Mouse (Mus musculus): ENCODE results near the gene Gimd1. TPM values are rescaled to one million over a fixed set of nuclear protein-coding genes. Genes with fewer than 3 reads are reported as not detected.

The Gimd1 gene
- polyA plus RNA-seq, 1 experiment = 56.1 TPM

DNA sequence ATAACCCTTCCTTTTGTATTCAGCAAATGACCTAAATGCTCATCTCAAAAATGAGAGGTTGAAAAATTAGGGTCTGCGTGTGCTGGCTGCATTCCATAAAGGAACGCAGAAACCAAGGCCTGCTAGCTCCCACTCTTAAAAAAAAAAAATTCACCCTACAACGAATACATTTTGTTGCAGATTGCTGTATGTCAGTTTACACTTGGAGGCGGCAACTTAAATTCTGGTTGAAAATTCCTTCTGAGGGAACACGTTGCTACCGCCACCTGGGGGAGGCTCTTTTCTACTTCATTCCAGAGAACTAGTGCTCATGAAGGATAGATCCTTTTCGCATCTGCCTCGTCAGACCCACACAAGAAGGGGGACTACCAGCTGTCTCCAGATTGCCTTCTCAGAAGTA lies 879 bp upstream of the Gimd1 start:
- Histone ChIP-seq H3K36me3 (ENCODE audit: control insufficient read depth, insufficient read depth, low read length) (0 out of 2 replicates have a peak, but pooled peaks cover 3% of the 10 kb centered on the region), H3K4me1 (ENCODE audit: control insufficient read depth, insufficient read depth, insufficient read length, low read length) (no peaks in the 10 kb centered on the region), H3K27me3 (ENCODE audit: control insufficient read depth, insufficient read depth, low read length) (no peaks in the 10 kb centered on the region), H3K4me3 (ENCODE audit: low read depth, low read length) (no peak overlapping the region), H3K27ac (ENCODE audit: insufficient read depth, low read depth, low read length) (peak overlapping the region; percentile 7; the same call in 1 of the 2 replicates)
- TF ChIP-seq POLR2A (IDR thresholded peaks at IDR 0.05; ENCODE audit: low read depth, low read length) (no peak), CTCF (IDR thresholded peaks at IDR 0.05; ENCODE audit: extremely low read depth, insufficient read length, insufficient replicate concordance, low read depth, low read length) (no peak)
- WGBS = 26% methylated on average over 8 of the region's 8 CpGs

DNA sequence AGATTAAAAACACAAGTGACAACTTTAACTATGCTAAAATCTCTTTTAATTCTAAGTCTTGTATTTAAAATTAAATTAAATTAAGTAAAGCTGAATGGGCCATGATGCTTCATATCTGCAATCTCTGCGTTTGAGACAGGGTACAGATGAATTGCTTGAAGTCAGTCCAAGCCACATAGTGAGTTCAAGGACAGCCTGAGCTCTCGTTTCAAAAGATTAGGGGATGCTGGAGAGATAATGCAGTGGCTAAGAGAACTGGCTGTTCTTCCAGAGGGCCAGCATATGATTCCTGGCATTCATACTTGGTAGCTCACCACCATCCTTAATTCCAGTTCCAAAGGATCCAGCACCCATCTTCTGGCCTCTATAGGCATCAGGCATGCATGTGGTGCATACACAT lies 3.6 kb downstream of the Gimd1 start:
- no peaks in the 10 kb centered on the region for H3K27me3 ChIP-seq (ENCODE audit: control insufficient read depth, insufficient read depth, low read length)
- TF ChIP-seq CTCF (IDR thresholded peaks at IDR 0.05; ENCODE audit: extremely low read depth, insufficient read length, insufficient replicate concordance, low read depth, low read length) = no peak
- no peak for TF ChIP-seq POLR2A (IDR thresholded peaks at IDR 0.05; ENCODE audit: low read depth, low read length)
- H3K27ac ChIP-seq (ENCODE audit: insufficient read depth, low read depth, low read length) = no peak overlapping the region
- H3K4me3 ChIP-seq (ENCODE audit: low read depth, low read length) = no peak overlapping the region
- H3K36me3 ChIP-seq (ENCODE audit: control insufficient read depth, insufficient read depth, low read length) = peaks cover 6% of the 10 kb centered on the region; the same call in 1 of the 2 replicates
- peaks cover 4% of the 10 kb centered on the region; the same call in 1 of the 2 replicates for H3K4me1 ChIP-seq (ENCODE audit: control insufficient read depth, insufficient read depth, insufficient read length, low read length)
- WGBS = 31% methylated on average over 2 of the region's 2 CpGs

DNA sequence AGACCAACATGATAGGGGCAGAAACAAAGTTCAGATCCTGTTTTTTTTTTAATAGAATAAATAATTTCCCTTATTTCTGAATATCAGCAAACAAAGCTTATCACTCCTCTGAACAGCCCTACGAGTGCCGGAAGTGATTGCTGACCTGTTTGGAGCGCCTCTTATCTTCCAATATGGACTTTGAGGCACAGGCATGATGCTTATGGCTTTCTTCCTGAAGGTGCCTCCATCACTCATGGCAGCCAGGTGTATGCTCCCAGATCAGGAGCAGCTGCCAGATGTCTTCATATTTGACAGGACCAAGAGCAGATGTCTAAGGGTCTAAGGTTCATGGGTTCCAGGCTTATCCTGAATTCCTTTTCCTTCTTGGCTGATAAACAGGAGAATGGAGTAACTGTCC lies 7.5 kb downstream of the Gimd1 start:
- Histone ChIP-seq H3K27me3 (ENCODE audit: control insufficient read depth, insufficient read depth, low read length) (no peaks in the 10 kb centered on the region), H3K27ac (ENCODE audit: insufficient read depth, low read depth, low read length) (no peak overlapping the region), H3K4me3 (ENCODE audit: low read depth, low read length) (no peak overlapping the region), H3K36me3 (ENCODE audit: control insufficient read depth, insufficient read depth, low read length) (peaks cover 16% of the 10 kb centered on the region), H3K4me1 (ENCODE audit: control insufficient read depth, insufficient read depth, insufficient read length, low read length) (peaks cover 4% of the 10 kb centered on the region; the same call in 1 of the 2 replicates)
- TF ChIP-seq POLR2A (IDR thresholded peaks at IDR 0.05; ENCODE audit: low read depth, low read length) (no peak), CTCF (IDR thresholded peaks at IDR 0.05; ENCODE audit: extremely low read depth, insufficient read length, insufficient replicate concordance, low read depth, low read length) (no peak)
- WGBS = 29% methylated on average over 3 of the region's 3 CpGs

DNA sequence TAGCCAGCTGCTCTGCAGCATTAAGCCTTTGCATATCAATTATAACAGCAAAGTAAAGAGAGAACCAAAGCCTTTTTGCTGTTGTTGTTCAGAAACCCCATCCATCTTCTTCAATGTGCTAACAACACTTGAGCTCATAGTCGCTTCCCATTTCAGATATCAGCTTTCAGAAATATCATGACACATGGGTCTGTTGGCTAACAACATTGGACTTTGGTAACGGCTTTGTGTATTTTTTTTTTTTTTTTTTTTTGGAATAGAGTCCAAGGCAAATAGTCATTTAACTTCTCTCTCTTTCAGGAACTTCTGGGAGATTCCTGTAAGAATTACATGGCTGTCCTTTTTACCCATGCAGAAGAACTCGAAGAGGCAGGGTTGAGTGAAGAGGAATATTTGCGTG lies 14.5 kb downstream of the Gimd1 start:
- H3K27ac ChIP-seq (ENCODE audit: insufficient read depth, low read depth, low read length) = no peak overlapping the region
- no peaks in the 10 kb centered on the region for H3K27me3 ChIP-seq (ENCODE audit: control insufficient read depth, insufficient read depth, low read length)
- 0 out of 2 replicates have a peak, but pooled peaks cover 2% of the 10 kb centered on the region for H3K4me1 ChIP-seq (ENCODE audit: control insufficient read depth, insufficient read depth, insufficient read length, low read length)
- no peak overlapping the region for H3K4me3 ChIP-seq (ENCODE audit: low read depth, low read length)
- H3K36me3 ChIP-seq (ENCODE audit: control insufficient read depth, insufficient read depth, low read length) = peaks cover 16% of the 10 kb centered on the region
- TF ChIP-seq POLR2A (IDR thresholded peaks at IDR 0.05; ENCODE audit: low read depth, low read length) (no peak), CTCF (IDR thresholded peaks at IDR 0.05; ENCODE audit: extremely low read depth, insufficient read length, insufficient replicate concordance, low read depth, low read length) (no peak)
- WGBS = 39% methylated on average over 4 of the region's 4 CpGs

GRCm38 (mm10) chr3:132646814-132647213 lies 17.2 kb downstream of the Gimd1 start:
- no peak overlapping the region for H3K4me3 ChIP-seq (ENCODE audit: low read depth, low read length)
- no peak for TF ChIP-seq POLR2A (IDR thresholded peaks at IDR 0.05; ENCODE audit: low read depth, low read length)
- no peak for TF ChIP-seq CTCF (IDR thresholded peaks at IDR 0.05; ENCODE audit: extremely low read depth, insufficient read length, insufficient replicate concordance, low read depth, low read length)
- WGBS = 4% methylated on average over 1 of the region's 1 CpGs
- peaks cover 12% of the 10 kb centered on the region for H3K36me3 ChIP-seq (ENCODE audit: control insufficient read depth, insufficient read depth, low read length)
- 0 out of 2 replicates have a peak, but pooled peaks cover 2% of the 10 kb centered on the region for H3K4me1 ChIP-seq (ENCODE audit: control insufficient read depth, insufficient read depth, insufficient read length, low read length)
- H3K27ac ChIP-seq (ENCODE audit: insufficient read depth, low read depth, low read length) = no peak overlapping the region
- H3K27me3 ChIP-seq (ENCODE audit: control insufficient read depth, insufficient read depth, low read length) = no peaks in the 10 kb centered on the region

GRCm38 (mm10) chr3:132649368-132649767 lies 19.7 kb downstream of the Gimd1 start:
- H3K4me3 ChIP-seq (ENCODE audit: low read depth, low read length) = no peak overlapping the region
- no peak overlapping the region for H3K27ac ChIP-seq (ENCODE audit: insufficient read depth, low read depth, low read length)
- WGBS = 87% methylated on average over 7 of the region's 7 CpGs
- no peaks in the 10 kb centered on the region for H3K27me3 ChIP-seq (ENCODE audit: control insufficient read depth, insufficient read depth, low read length)
- peaks cover 5% of the 10 kb centered on the region; the same call in 1 of the 2 replicates for H3K36me3 ChIP-seq (ENCODE audit: control insufficient read depth, insufficient read depth, low read length)
- TF ChIP-seq POLR2A (IDR thresholded peaks at IDR 0.05; ENCODE audit: low read depth, low read length) (no peak), CTCF (IDR thresholded peaks at IDR 0.05; ENCODE audit: extremely low read depth, insufficient read length, insufficient replicate concordance, low read depth, low read length) (no peak)
- H3K4me1 ChIP-seq (ENCODE audit: control insufficient read depth, insufficient read depth, insufficient read length, low read length) = no peaks in the 10 kb centered on the region

GRCm38 (mm10) chr3:132650191-132650590 lies 20.6 kb downstream of the Gimd1 start:
- H3K27ac ChIP-seq (ENCODE audit: insufficient read depth, low read depth, low read length) = no peak overlapping the region
- TF ChIP-seq POLR2A (IDR thresholded peaks at IDR 0.05; ENCODE audit: low read depth, low read length) = no peak
- TF ChIP-seq CTCF (IDR thresholded peaks at IDR 0.05; ENCODE audit: extremely low read depth, insufficient read length, insufficient replicate concordance, low read depth, low read length) = no peak
- 84% methylated on average over 5 of the region's 5 CpGs for WGBS

More at GRCm38 (mm10) chr3:132650191-132650590, 20.6 kb downstream of the Gimd1 start:
- Histone ChIP-seq H3K36me3 (ENCODE audit: control insufficient read depth, insufficient read depth, low read length) (0 out of 2 replicates have a peak, but pooled peaks cover 1% of the 10 kb centered on the region), H3K27me3 (ENCODE audit: control insufficient read depth, insufficient read depth, low read length) (no peaks in the 10 kb centered on the region), H3K4me1 (ENCODE audit: control insufficient read depth, insufficient read depth, insufficient read length, low read length) (no peaks in the 10 kb centered on the region), H3K4me3 (ENCODE audit: low read depth, low read length) (no peak overlapping the region)

Measured in small intestine, adult 2 months (tissue).